Mouse (Mus musculus) megakaryocyte-erythroid progenitor cell, adult 5 weeks (primary cell): ENCODE data around the gene Hist1h2bc. TPM values are rescaled to one million over a fixed set of nuclear protein-coding genes. Genes with fewer than 3 reads are reported as not detected.

Source experiments
- polyA plus RNA-seq: library from polyadenylated mRNA; stranded (reverse); fragments of >175 nt; gene quantifications from 2 replicates; pipeline ENCODE4 v1.2.3, GENCODE M21; 2012

Gene Hist1h2bc
- 66.3 and 70.6 TPM in 2 replicates for polyA plus RNA-seq

GRCm38 (mm10) chr13:23683755-23684281 is at the start of gene Hist1h2bc, which contains the start of gene Hist1h2ac:
Gene Hist1h2bc (plus strand): TSS chr13:23684199.
Gene Hist1h2ac (minus strand): TSS chr13:23683948.

DNA sequence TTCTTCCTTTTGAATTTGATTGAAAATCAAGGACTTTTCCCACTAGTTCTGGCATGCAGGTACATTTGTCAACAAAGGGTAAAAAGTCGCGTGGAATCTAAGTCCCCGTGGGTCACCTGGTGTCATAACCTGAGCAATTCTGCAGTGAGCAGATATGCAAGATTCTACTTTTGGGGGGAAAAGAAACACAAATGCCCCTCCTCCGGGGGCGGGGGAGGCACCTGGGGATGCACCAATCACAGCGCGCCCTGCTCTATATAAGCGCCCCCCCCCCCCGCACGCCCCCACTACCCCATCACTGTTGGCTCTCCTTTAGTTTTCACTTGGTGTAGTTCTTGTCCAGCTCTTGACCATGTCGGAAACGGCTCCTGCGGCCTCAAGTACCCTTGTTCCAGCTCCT is 11.5 kb downstream of the Hist1h2bc start, which contains the start of gene Hist1h1t:
Gene Hist1h1t, plus strand, starts transcription at position 301 of the 400 bp plus-strand sequence.

GRCm38 (mm10) chr13:23698300-23698693 is 14.3 kb downstream of the Hist1h2bc start, which contains the start of gene Hist1h4c:
Gene Hist1h4c (minus strand): TSS chr13:23698454.

GRCm38 (mm10) chr13:23710374-23711089 is 26.5 kb downstream of the Hist1h2bc start, which contains the start of gene Hfe:
Gene Hfe (minus strand): TSS chr13:23710854.

GRCm38 (mm10) chr13:23738677-23739068 is 54.7 kb downstream of the Hist1h2bc start, which contains the start of gene Hist1h1c:
Gene Hist1h1c (plus strand): TSS chr13:23738808.

Other genes starting within 250 kb of the Hist1h2bc start
- gene Btn1a1, start 218.3 kb upstream of the Hist1h2bc start, polyA plus RNA-seq = not detected in 2 replicates
- not detected in 2 replicates for gene Btn2a2, start 195.3 kb upstream of the Hist1h2bc start, polyA plus RNA-seq
- 33.5 and 38.6 TPM in 2 replicates for gene Hist1h4h, start 153.1 kb upstream of the Hist1h2bc start, polyA plus RNA-seq
- 81.4 and 86.9 TPM in 2 replicates for gene Hist1h2af, start 150.3 kb upstream of the Hist1h2bc start, polyA plus RNA-seq
- gene Hist1h3g, start 148.8 kb upstream of the Hist1h2bc start, polyA plus RNA-seq = 19.0 and 22.6 TPM in 2 replicates
- 2.5 and 3.3 TPM in 2 replicates for gene Hist1h2bh, start 140.8 kb upstream of the Hist1h2bc start, polyA plus RNA-seq
- 5.5 and 6.8 TPM in 2 replicates for gene Hist1h3f, start 140.1 kb upstream of the Hist1h2bc start, polyA plus RNA-seq
- 13.2 and 18.3 TPM in 2 replicates for gene Hist1h4f, start 132.6 kb upstream of the Hist1h2bc start, polyA plus RNA-seq
- gene Hist1h1d, start 130.9 kb upstream of the Hist1h2bc start, polyA plus RNA-seq = 0.77 and 1.7 TPM in 2 replicates
- gene Hist1h3e, start 121.8 kb upstream of the Hist1h2bc start, polyA plus RNA-seq = 18.9 and 21.1 TPM in 2 replicates
- gene Hist1h2ae, start 113.0 kb upstream of the Hist1h2bc start, polyA plus RNA-seq = 16.2 and 16.7 TPM in 2 replicates
- gene Hist1h2bg, start 112.8 kb upstream of the Hist1h2bc start, polyA plus RNA-seq = 46.4 and 66.4 TPM in 2 replicates
- gene Hist1h2bf, start 110.0 kb upstream of the Hist1h2bc start, polyA plus RNA-seq = 3.1 and 11.2 TPM in 2 replicates
- gene Hist1h2ad, start 109.8 kb upstream of the Hist1h2bc start, polyA plus RNA-seq = 5.5 and 5.7 TPM in 2 replicates
- 6.4 and 7.1 TPM in 2 replicates for gene Hist1h3d, start 108.4 kb upstream of the Hist1h2bc start, polyA plus RNA-seq
- 9.9 and 17.2 TPM in 2 replicates for gene Hist1h4d, start 102.6 kb upstream of the Hist1h2bc start, polyA plus RNA-seq
- 0.79 and 1.1 TPM in 2 replicates for gene Hist1h2be, start 63.1 kb upstream of the Hist1h2bc start, polyA plus RNA-seq
- 9.0 and 14.7 TPM in 2 replicates for gene Hist1h1e, start 61.6 kb upstream of the Hist1h2bc start, polyA plus RNA-seq
- gene Hist1h2ac, start 251 bp upstream of the Hist1h2bc start, polyA plus RNA-seq = 7.2 TPM in 2 replicates
- gene Hist1h1t, start 11.6 kb downstream of the Hist1h2bc start, polyA plus RNA-seq = 0.27 TPM in 1 of 2 replicates, not detected in the other
- 4.5 and 10.6 TPM in 2 replicates for gene Hist1h4c, start 14.3 kb downstream of the Hist1h2bc start, polyA plus RNA-seq
- gene Hfe, start 26.7 kb downstream of the Hist1h2bc start, polyA plus RNA-seq = 8.0 and 15.2 TPM in 2 replicates
- gene Hist1h1c, start 54.6 kb downstream of the Hist1h2bc start, polyA plus RNA-seq = 100 and 116 TPM in 2 replicates
- gene Hist1h3c, start 61.4 kb downstream of the Hist1h2bc start, polyA plus RNA-seq = 20.1 and 23.0 TPM in 2 replicates
- 11.2 and 22.3 TPM in 2 replicates for gene Hist1h2bb, start 62.5 kb downstream of the Hist1h2bc start, polyA plus RNA-seq
- gene Hist1h2ab, start 66.9 kb downstream of the Hist1h2bc start, polyA plus RNA-seq = 17.6 and 35.4 TPM in 2 replicates
- 9.2 and 14.4 TPM in 2 replicates for gene Hist1h3b, start 68.1 kb downstream of the Hist1h2bc start, polyA plus RNA-seq
- gene Hist1h4b, start 72.8 kb downstream of the Hist1h2bc start, polyA plus RNA-seq = 13.8 and 16.1 TPM in 2 replicates
- gene Hist1h4a, start 77.0 kb downstream of the Hist1h2bc start, polyA plus RNA-seq = 16.8 and 23.1 TPM in 2 replicates
- 21.7 and 27.6 TPM in 2 replicates for gene Hist1h3a, start 78.2 kb downstream of the Hist1h2bc start, polyA plus RNA-seq
- 1.2 and 3.7 TPM in 2 replicates for gene Hist1h1a, start 79.5 kb downstream of the Hist1h2bc start, polyA plus RNA-seq
- gene Trim38, start 85.7 kb downstream of the Hist1h2bc start, polyA plus RNA-seq = 0.08 TPM in 1 of 2 replicates, not detected in the other
- not detected in 2 replicates for gene Slc17a2, start 122.8 kb downstream of the Hist1h2bc start, polyA plus RNA-seq
- gene Slc17a3, start 155.2 kb downstream of the Hist1h2bc start, polyA plus RNA-seq = not detected in 2 replicates
- not detected in 2 replicates for gene Slc17a1, start 183.6 kb downstream of the Hist1h2bc start, polyA plus RNA-seq
- 0.01 TPM in 1 of 2 replicates, not detected in the other for gene Slc17a4, start 230.8 kb downstream of the Hist1h2bc start, polyA plus RNA-seq
- gene Hist1h2ba, start 250.0 kb downstream of the Hist1h2bc start, polyA plus RNA-seq = not detected in 2 replicates